Mouse (Mus musculus) kidney, embryonic 14.5 days (tissue): ENCODE data around the gene 4930404H24Rik. TPM values are rescaled to one million over a fixed set of nuclear protein-coding genes. Genes with fewer than 3 reads are reported as not detected.
A peak's percentile ranks its signal among the peaks of the same experiment; 100 is the strongest.

ENCODE experiments used
- ATAC-seq: fragments of 200-750 bp; cut with Nextera tagmentation; 2 replicates; pipeline ENCODE4 v1.8.0; 2017; ENCODE audit warnings: moderate number of reproducible peaks, mild to moderate bottlenecking, moderate TSS enrichment, moderate library complexity; ENCODE audit not compliant: low FRiP score, low TSS enrichment
- H3K27ac ChIP-seq: fragments of 300-500 bp; sonication (generic); 2 replicates; pipeline ENCODE4 v1.5.1; 2014; ENCODE audit warnings: low read depth, mild to moderate bottlenecking, low read length, moderate library complexity, mixed read lengths
- H3K27me3 ChIP-seq: fragments of 300-500 bp; sonication (generic); 2 replicates; pipeline ENCODE4 v1.6.1; 2014; ENCODE audit warnings: mild to moderate bottlenecking, low read length; ENCODE audit not compliant: control insufficient read depth, insufficient read depth
- H3K36me3 ChIP-seq: fragments of 300-500 bp; sonication (generic); 2 replicates; pipeline ENCODE4 v1.6.1; 2014; ENCODE audit warnings: low read length, mixed read lengths; ENCODE audit not compliant: control insufficient read depth, insufficient read depth
- H3K4me1 ChIP-seq: fragments of 300-500 bp; sonication (generic); 2 replicates; pipeline ENCODE4 v1.6.1; 2014; ENCODE audit warnings: low read length, mixed read lengths; ENCODE audit not compliant: control insufficient read depth, insufficient read depth
- H3K4me2 ChIP-seq: fragments of 300-500 bp; sonication (generic); replicated peaks from 2 replicates; pipeline ENCODE4 v1.6.1; 2014; ENCODE audit warnings: low read depth, mild to moderate bottlenecking, low read length
- H3K4me3 ChIP-seq: fragments of 300-500 bp; sonication (generic); 2 replicates; pipeline ENCODE4 v1.5.1; 2014; ENCODE audit warnings: mild to moderate bottlenecking, low read length
- H3K9ac ChIP-seq: fragments of 300-500 bp; sonication (generic); 2 replicates; pipeline ENCODE4 v1.6.1; 2014; ENCODE audit warnings: low read depth, mild to moderate bottlenecking, low read length, moderate library complexity
- H3K9me3 ChIP-seq: fragments of 300-500 bp; sonication (generic); 2 replicates; pipeline ENCODE4 v1.6.1; 2016; ENCODE audit warnings: low read length; ENCODE audit not compliant: control insufficient read depth
- whole genome bisulfite sequencing: fragments of 180-500 bp; shearing (Covaris S2); extraction: QIAGEN DNeasy Blood & Tissue Kit; methylation state at CpG from one replicate; pipeline ENCODE4 v1.1.7; 2014; 5-methylcytosine and 5-hydroxymethylcytosine counted together
- polyA plus RNA-seq: library from polyadenylated mRNA; unstranded; fragments of >200 nt; fragmentation: Nextera tagmentation; extraction: Ambion mirVana; gene quantifications from 2 replicates; pipeline ENCODE4 v1.2.1, GENCODE M21; 2014

4930404H24Rik gene
- polyA plus RNA-seq, 1 experiment from 2014 or later = not detected

GRCm38 (mm10) chr2:153523656-153524055 is 31.1 kb downstream of the 4930404H24Rik start:
- Histone ChIP-seq H3K36me3 (no peaks in the 10 kb centered on the region), H3K9me3 (no peaks in the 10 kb centered on the region), H3K4me3 (no peak overlapping the region), H3K4me2 (no peak overlapping the region), H3K9ac (no peak overlapping the region), H3K27me3 (no peaks in the 10 kb centered on the region; the same call in 1 of the 2 replicates), H3K4me1 (peaks cover 29% of the 10 kb centered on the region), H3K27ac (no peak overlapping the region)
- no peak for ATAC-seq
- 93% methylated on average over 12 of the region's 12 CpGs for WGBS

DNA sequence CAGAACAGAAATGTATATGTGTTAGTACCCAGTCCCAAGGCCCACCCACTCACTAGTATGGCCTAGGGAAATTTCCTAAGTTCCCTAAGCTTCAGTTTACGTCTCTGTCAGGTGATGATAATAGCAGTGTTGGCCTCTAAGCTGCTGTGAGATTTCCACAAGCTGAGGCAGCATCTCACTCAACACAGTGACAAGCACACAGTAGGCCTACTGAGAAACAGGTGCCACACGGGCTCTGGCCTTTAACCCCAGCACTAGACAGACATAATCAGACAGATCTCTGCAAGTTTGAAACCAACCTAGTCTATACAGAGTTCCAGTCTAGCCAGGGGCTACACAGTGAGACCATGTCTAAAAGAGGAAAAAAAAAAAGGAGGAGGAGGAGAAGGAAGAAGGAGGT is 32.1 kb downstream of the 4930404H24Rik start:
- no peak overlapping the region for H3K4me3 ChIP-seq
- ATAC-seq = no peak
- peaks cover 29% of the 10 kb centered on the region for H3K4me1 ChIP-seq
- H3K9ac ChIP-seq = no peak overlapping the region
- H3K27ac ChIP-seq = no peak overlapping the region
- no peaks in the 10 kb centered on the region for H3K9me3 ChIP-seq
- H3K27me3 ChIP-seq = peaks cover 2% of the 10 kb centered on the region; the same call in 1 of the 2 replicates
- 74% methylated on average over 2 of the region's 2 CpGs for WGBS
- H3K36me3 ChIP-seq = no peaks in the 10 kb centered on the region
- H3K4me2 ChIP-seq = no peak overlapping the region

DNA sequence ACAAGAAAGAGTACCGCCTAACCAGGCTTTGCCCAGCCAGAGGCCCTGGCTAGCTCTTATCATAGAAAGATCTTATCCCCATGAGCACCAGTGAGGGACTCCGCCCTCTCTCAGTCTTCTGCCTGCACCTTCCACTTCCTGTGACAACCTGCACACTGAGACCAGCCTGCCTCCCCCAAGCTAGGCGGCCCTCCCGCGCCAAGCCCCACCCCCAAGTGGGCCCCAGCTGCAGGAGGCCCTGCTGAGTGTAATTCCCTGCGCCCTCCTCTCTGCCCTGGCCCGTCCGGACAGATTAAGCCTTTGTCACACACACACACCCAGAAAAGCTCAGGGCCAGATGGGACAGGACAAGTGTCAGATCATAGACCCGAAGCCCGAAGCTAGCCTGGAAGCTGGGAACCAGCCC is 33.3 kb downstream of the 4930404H24Rik start:
- ATAC-seq = peak; percentile 1; the same call in 1 of the 2 replicates
- Histone ChIP-seq H3K27me3 (peaks cover 14% of the 10 kb centered on the region), H3K9ac (peak overlapping the region; percentile 20; the same call in 1 of the 2 replicates), H3K9me3 (no peaks in the 10 kb centered on the region), H3K36me3 (no peaks in the 10 kb centered on the region), H3K4me3 (no peak overlapping the region), H3K27ac (peak overlapping the region; percentile 59), H3K4me1 (peaks cover 31% of the 10 kb centered on the region), H3K4me2 (0 out of 2 replicates have a peak overlapping the region, but pooled peaks have one; percentile 4)
- WGBS = 5% methylated on average over 10 of the region's 10 CpGs

GRCm38 (mm10) chr2:153526850-153527530 is 34.4 kb downstream of the 4930404H24Rik start:
- H3K4me2 ChIP-seq = peak overlapping the region; percentile 99; the same call in 1 of the 2 replicates
- H3K9me3 ChIP-seq = no peaks in the 10 kb centered on the region
- peaks cover 21% of the 10 kb centered on the region for H3K27me3 ChIP-seq
- no peak overlapping the region for H3K4me3 ChIP-seq
- ATAC-seq = no peak
- H3K4me1 ChIP-seq = peaks cover 30% of the 10 kb centered on the region
- no peaks in the 10 kb centered on the region for H3K36me3 ChIP-seq
- peak overlapping the region; percentile 47; the same call in 1 of the 2 replicates for H3K27ac ChIP-seq
- WGBS = 53% methylated on average over 9 of the region's 9 CpGs
- no peak overlapping the region for H3K9ac ChIP-seq

GRCm38 (mm10) chr2:153527580-153528531 is 35.3 kb downstream of the 4930404H24Rik start:
- ATAC-seq = peak; percentile 62

DNA sequence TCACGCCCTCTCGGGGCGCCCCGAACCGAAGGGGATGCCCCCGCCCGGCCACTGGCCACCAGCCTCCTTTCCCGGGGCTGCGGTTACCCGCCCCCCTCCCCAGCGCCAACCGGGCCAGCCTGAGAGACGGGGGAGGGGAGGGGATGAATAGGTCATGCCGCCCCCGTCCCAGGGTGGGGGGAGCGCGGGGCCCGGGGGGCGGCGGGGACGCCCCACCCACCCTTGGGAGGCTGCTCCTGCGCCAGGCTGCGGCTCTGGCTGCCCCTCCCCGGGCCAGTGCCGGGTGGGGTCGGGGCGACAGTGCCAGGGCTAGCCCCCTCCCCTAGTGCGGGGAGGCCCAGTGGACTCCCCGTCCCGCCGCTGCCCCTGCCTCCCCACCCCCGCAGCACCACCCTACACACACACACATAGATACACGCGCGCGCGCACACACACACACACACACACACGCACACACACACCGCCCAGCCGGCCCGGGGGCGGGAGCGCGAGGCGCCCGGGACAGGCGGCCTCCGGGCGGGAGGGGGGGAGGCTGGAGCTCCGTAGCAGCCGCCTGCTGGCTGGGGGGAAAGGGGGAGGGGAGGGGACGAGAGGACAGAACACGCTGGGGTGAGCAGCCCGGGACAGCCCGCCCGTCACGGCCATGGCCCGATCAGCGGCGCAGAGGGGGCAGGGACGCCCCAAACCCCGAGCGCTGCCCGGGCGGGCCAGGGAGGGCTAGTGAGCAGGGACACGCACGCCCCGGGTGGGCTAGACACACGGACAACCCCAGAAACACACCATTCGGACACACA is 36.2 kb downstream of the 4930404H24Rik start:
- peaks cover 21% of the 10 kb centered on the region for H3K4me1 ChIP-seq
- ATAC-seq = peak; percentile 28

More at GRCm38 (mm10) chr2:153527580-153528531, 35.3 kb downstream of the 4930404H24Rik start:
- Histone ChIP-seq H3K36me3 (no peaks in the 10 kb centered on the region), H3K27ac (peak overlapping the region; percentile 71), H3K4me3 (peak overlapping the region; percentile 65), H3K4me1 (peaks cover 24% of the 10 kb centered on the region), H3K9ac (peak overlapping the region; percentile 75), H3K9me3 (no peaks in the 10 kb centered on the region), H3K4me2 (peak overlapping the region; percentile 99), H3K27me3 (peaks cover 21% of the 10 kb centered on the region)
- under 1% methylated on average over 45 of the region's 85 CpGs for WGBS

DNA sequence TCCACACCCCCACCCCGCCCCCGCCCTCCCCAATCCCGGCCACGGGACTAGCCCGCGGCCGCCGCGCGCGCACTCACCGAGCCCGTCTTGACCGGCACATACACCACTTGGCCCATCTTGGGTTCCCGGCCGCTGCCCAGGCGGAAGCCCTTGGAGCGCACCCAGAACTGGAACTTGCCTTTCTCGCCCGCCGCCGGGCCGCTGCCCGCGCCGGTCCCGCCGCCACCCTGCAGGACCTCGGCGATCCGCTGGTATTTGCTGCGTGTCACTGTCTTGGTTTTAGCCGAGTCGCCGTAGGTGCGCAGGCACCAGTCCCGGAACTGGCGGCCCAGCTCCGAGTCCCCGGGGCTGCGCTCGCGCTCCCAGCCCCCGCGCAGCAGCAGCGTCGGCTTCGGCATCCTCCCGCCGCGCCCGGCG is 36.8 kb downstream of the 4930404H24Rik start:
- no peaks in the 10 kb centered on the region for H3K9me3 ChIP-seq
- peak overlapping the region; percentile 99 for H3K4me2 ChIP-seq
- peaks cover 21% of the 10 kb centered on the region for H3K27me3 ChIP-seq
- no peaks in the 10 kb centered on the region for H3K36me3 ChIP-seq
- H3K27ac ChIP-seq = peak overlapping the region; percentile 71; the same call in 1 of the 2 replicates
- peak; percentile 16; the same call in 1 of the 2 replicates for ATAC-seq
- peak overlapping the region; percentile 75 for H3K9ac ChIP-seq
- peaks cover 21% of the 10 kb centered on the region for H3K4me1 ChIP-seq
- WGBS = 0% methylated on average over 36 of the region's 53 CpGs
- peak overlapping the region; percentile 65 for H3K4me3 ChIP-seq

More for the DNA sequence above, 36.2 kb downstream of the 4930404H24Rik start:
- 0% methylated on average over 26 of the region's 70 CpGs for WGBS
- H3K36me3 ChIP-seq = no peaks in the 10 kb centered on the region
- H3K9ac ChIP-seq = peak overlapping the region; percentile 75
- H3K27me3 ChIP-seq = peaks cover 21% of the 10 kb centered on the region
- peak overlapping the region; percentile 71 for H3K27ac ChIP-seq
- H3K4me2 ChIP-seq = peak overlapping the region; percentile 99
- H3K9me3 ChIP-seq = no peaks in the 10 kb centered on the region
- peak overlapping the region; percentile 65 for H3K4me3 ChIP-seq
